Mouse (Mus musculus) forebrain, embryonic 10.5 days (tissue): ENCODE results near the gene Bud31. TPM values are rescaled to one million over a fixed set of nuclear protein-coding genes. Genes with fewer than 3 reads are reported as not detected.
"Not testable (repeated sequence)": the region's sequence is repeated elsewhere in the genome, so short reads cannot be mapped to it uniquely, and the experiment has no call there.

Experiments used
- DNase-seq: peaks from one replicate; pipeline ENCODE4 v3.0.0-alpha.2; 2017; ENCODE audit warnings: low spot score; ENCODE audit errors: extremely low spot score
- H3K27ac ChIP-seq: fragments of 300-500 bp; sonication (generic); 2 replicates; pipeline ENCODE4 v1.5.1; 2016; ENCODE audit warnings: mild to moderate bottlenecking
- H3K27me3 ChIP-seq: fragments of 300-500 bp; sonication (generic); 2 replicates; pipeline ENCODE4 v1.6.1; 2016; ENCODE audit warnings: mild to moderate bottlenecking; ENCODE audit not compliant: poor library complexity, severe bottlenecking
- H3K36me3 ChIP-seq: fragments of 300-500 bp; sonication (generic); replicated peaks from 2 replicates; pipeline ENCODE4 v1.6.1; 2016; ENCODE audit warnings: mild to moderate bottlenecking, moderate library complexity
- H3K4me1 ChIP-seq: fragments of 300-500 bp; sonication (generic); 2 replicates; pipeline ENCODE4 v1.6.1; 2016
- H3K4me3 ChIP-seq: fragments of 300-500 bp; sonication (generic); 2 replicates; pipeline ENCODE4 v1.5.1; 2016; ENCODE audit warnings: mild to moderate bottlenecking, moderate library complexity
- H3K9me3 ChIP-seq: fragments of 300-500 bp; sonication (generic); 2 replicates; pipeline ENCODE4 v1.6.1; 2016; ENCODE audit warnings: mild to moderate bottlenecking, moderate library complexity
- WGBS: fragments of 180-500 bp; shearing (Covaris S2); methylation state at CpG from one replicate; pipeline ENCODE4 v1.1.7; 2016; 5-methylcytosine and 5-hydroxymethylcytosine counted together
- polyA plus RNA-seq: library from polyadenylated mRNA; unstranded; fragments of >200 nt; fragmentation: Nextera tagmentation; extraction: Ambion mirVana; gene quantifications from 2 replicates; pipeline ENCODE4 v1.2.1, GENCODE M21; 2016

Bud31 gene
- 250 and 253 TPM in 2 replicates for polyA plus RNA-seq

DNA sequence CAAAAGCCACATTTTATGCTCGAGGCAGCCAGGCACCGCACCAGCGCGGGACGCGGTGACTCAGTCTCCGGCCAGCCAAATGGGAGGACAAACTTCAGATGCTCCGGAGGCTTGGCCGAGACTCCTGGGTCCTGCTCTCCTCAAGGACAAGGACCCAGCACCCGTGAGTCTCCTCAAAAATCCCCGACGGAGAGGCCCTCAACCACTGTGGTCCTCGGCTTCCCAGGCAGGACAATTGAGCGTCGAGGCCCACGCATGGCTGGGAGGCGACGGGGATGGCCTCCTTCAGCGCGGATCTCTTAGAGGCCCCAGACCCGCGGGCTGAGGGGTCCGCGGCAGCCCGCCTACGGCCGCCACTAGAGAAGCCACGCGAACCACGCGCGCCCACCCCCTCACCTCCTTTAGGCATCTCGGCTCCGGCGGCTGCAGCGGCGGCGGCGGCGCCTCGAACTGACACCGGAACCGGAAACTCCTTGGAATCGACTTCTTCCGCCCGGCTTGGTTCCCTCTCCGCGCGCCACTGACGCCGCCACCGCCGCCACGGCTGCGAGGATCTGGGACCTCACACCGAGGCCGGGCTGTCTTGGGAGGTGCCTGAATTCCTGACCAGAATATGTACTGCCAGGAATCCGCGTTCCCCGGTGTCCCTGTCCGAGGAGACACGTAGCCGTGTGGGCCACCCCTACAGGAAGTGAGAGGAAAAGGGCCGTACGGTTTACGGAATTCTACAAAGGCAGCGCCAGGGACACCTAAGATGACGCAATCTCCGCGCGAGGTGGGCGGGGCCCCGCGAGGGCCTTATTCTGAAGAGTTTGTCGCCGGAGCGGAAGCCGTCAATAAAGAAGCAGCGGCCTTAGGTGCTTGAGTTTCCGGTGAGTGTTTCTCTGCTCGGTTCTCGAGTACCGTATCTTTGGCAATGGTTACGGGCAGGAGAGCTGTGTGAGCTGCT is at the start of gene Bud31, which contains the start of gene Pdap1:
TSS of gene Bud31 (plus strand) at position 792 of the 949 bp plus-strand sequence.
TSS of gene Pdap1 (minus strand) at position 668 of the 949 bp plus-strand sequence.
- peak; percentile 94 for DNase-seq
- Histone ChIP-seq H3K27ac (peak within 1 kb of the TSS; percentile 99), H3K9me3 (no peaks in the 10 kb centered on the region), H3K4me1 (peaks cover 29% of the 10 kb centered on the region), H3K4me3 (peak within 1 kb of the TSS; percentile 97), H3K36me3 (peaks cover 64% of the 10 kb centered on the region), H3K27me3 (no peaks in the 10 kb centered on the region)
- WGBS: under 1% methylated on average over 84 of the region's 84 CpGs

DNA sequence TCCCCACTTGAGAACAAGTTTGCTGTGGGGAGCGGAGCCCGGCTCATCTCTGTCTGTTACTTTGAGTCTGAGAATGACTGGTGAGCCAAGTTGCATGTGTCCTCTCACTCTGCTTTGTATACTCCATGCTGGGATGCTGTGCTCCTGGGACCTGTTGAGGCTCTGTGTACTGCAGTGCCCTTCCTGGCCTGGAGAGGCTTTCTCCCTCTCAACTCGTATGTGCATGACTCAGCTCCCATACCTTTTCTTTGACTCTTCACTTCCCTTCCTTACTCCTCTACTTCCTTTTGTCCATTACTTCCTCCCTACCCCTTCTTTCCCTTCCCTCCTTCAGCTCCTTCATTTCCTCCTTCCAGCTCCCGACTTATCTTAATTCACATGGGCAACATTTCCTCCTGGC is 44.0 kb upstream of the Bud31 start:
- H3K27ac ChIP-seq: no peak overlapping the region
- no peaks in the 10 kb centered on the region for H3K4me1 ChIP-seq
- WGBS: 87% methylated on average over 4 of the region's 4 CpGs
- no peaks in the 10 kb centered on the region for H3K9me3 ChIP-seq
- no peak for DNase-seq
- H3K4me3 ChIP-seq: no peak overlapping the region
- no peaks in the 10 kb centered on the region for H3K27me3 ChIP-seq
- H3K36me3 ChIP-seq: peaks cover 98% of the 10 kb centered on the region

DNA sequence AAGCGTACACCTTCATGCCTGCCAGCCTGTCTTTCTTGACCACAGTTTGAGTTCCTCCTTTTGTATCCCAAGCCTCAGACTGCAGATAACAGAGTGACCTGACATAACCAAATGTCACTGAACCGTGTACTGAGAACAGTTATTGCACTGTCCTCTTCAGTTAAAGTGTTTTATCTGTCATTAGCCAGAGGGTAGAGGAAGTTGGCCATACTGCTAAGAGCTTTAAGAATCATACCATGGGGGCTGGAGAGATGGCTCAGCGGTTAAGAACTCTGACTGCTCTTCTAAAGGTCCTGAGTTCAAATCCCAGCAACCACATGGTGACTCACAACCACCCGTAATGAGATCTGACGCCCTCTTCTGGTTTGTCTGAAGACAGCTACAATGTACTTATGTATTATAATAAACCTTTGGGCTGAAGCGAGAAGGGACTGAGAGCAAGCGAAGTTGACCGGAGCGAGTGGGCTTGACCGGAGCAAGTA is 41.8 kb upstream of the Bud31 start:
- no peak overlapping the region for H3K27ac ChIP-seq
- H3K9me3 ChIP-seq: no peaks in the 10 kb centered on the region
- H3K36me3 ChIP-seq: peaks cover 98% of the 10 kb centered on the region
- DNase-seq: no peak
- H3K4me1 ChIP-seq: no peaks in the 10 kb centered on the region
- no peaks in the 10 kb centered on the region for H3K27me3 ChIP-seq
- 92% methylated on average over 10 of the region's 10 CpGs for WGBS
- H3K4me3 ChIP-seq: no peak overlapping the region

DNA sequence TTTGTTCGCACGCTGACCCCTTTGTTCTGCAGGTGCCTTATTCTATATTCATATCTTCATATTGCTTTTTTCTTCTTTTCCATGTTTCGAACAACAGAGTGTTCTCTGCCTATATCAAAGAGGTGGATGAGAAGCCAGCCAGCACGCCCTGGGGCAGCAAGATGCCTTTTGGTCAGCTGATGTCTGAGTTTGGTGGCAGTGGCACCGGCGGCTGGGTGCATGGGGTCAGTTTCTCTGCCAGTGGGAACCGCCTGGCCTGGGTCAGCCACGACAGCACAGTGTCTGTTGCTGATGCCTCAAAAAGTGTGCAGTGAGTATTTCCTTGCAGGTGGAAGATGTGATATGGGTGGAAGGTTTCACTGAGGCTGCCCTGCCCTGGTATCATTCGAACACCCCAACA is 39.2 kb upstream of the Bud31 start:
- peaks cover 98% of the 10 kb centered on the region for H3K36me3 ChIP-seq
- no peak overlapping the region for H3K27ac ChIP-seq
- DNase-seq: no peak
- H3K4me1 ChIP-seq: no peaks in the 10 kb centered on the region
- H3K4me3 ChIP-seq: no peak overlapping the region
- H3K27me3 ChIP-seq: no peaks in the 10 kb centered on the region
- WGBS: 98% methylated on average over 9 of the region's 9 CpGs
- H3K9me3 ChIP-seq: no peaks in the 10 kb centered on the region

DNA sequence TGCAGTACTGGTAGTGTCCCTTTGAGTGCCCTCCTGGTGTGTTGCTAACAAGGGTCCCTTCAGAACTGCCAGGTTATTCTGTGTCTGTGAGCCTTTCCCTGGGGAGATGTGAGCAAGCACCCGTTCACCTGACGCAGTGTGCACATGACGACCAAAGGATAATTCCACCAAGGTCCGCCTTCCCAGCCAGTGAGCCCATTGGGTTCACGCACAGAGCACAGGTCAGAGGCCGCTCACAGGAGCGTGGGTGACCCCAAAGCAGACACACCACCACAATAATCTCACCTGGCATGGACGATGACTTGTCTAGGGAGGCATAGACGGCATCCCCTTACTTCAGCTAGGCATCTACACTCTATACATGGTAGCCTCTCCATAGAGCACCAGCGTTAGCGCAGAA is 38.7 kb upstream of the Bud31 start:
- not testable (repeated sequence) for H3K4me1 ChIP-seq, DNase-seq, H3K27ac ChIP-seq, H3K27me3 ChIP-seq, H3K9me3 ChIP-seq, H3K4me3 ChIP-seq
- H3K36me3 ChIP-seq: peaks cover 98% of the 10 kb centered on the region
- 95% methylated on average over 11 of the region's 11 CpGs for WGBS

DNA sequence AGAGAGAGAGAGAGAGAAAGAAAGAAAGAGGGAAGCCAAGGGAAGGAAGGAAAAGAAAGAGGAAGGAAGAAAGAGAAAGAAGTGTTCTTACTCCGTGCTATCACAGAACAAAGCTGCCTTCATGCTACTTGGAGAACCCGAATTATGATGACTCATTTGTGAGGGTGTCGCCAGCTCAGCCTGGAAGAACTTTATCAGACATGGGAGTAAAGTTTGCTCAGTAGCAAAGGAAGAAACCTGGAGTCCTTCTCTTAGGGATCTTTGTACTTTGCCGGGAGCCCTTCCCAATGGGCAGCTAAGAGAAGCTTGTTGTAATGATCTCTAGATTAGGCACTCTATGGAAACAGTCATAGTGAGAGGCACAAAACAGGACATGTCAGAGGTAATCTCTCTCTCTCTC is 37.5 kb upstream of the Bud31 start:
- Histone ChIP-seq H3K27ac (no peak overlapping the region), H3K4me3 (no peak overlapping the region), H3K4me1 (no peaks in the 10 kb centered on the region), H3K27me3 (no peaks in the 10 kb centered on the region), H3K9me3 (no peaks in the 10 kb centered on the region), H3K36me3 (peaks cover 98% of the 10 kb centered on the region)
- 95% methylated on average over 4 of the region's 4 CpGs for WGBS
- DNase-seq: no peak

DNA sequence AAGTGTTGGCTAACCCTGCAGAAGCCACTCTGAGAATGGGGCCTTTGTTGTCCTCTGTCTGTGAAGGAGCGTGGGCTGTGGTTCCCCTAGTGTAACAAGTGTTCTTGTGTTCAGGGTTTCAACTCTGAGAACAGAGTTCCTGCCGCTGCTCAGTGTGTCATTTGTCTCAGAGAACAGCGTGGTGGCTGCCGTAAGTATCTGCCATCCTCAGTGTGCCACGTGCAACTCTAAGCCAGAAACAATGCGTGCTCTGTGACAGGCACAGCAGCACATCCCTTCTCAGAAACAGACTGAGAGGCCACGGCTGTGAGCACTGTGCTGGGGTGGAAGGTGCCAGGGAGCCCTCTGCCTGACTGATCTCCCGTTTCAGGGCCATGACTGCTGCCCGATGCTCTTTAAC is 35.8 kb upstream of the Bud31 start:
- Histone ChIP-seq H3K27ac (no peak overlapping the region), H3K36me3 (peaks cover 100% of the 10 kb centered on the region), H3K9me3 (no peaks in the 10 kb centered on the region), H3K4me3 (no peak overlapping the region), H3K4me1 (no peaks in the 10 kb centered on the region), H3K27me3 (no peaks in the 10 kb centered on the region)
- 74% methylated on average over 9 of the region's 9 CpGs for WGBS
- DNase-seq: no peak

DNA sequence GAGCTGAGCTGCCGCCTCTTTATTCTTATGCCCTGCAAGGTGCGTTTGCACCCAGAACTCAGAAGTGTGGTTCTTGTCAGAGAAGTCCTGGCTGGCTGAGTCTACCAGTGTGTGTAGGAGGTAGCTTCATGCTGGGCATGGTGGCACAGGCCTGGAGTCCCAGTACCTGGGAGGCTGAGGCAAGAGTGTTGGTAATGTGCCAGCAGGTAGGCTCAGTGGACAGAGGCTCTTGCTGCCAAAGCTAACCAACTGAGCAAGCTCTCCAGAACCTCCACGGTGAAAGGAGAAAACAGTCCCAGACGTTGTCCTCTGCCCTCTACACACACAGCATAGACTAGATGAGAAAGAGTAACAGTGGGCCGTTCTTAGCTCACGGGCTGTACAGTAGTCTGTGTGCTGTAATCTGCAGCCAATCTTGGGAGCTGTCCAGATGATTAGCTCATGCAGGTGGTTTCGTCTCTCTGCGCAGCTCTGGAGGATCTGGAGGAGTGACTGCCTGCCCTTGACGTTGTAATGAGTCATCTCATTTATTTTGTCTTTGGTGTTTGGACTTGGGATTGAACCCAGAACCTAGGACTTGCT is 34.4 kb upstream of the Bud31 start:
- no peak overlapping the region for H3K27ac ChIP-seq
- no peaks in the 10 kb centered on the region for H3K27me3 ChIP-seq
- DNase-seq: no peak
- H3K9me3 ChIP-seq: no peaks in the 10 kb centered on the region
- peaks cover 100% of the 10 kb centered on the region for H3K36me3 ChIP-seq
- 94% methylated on average over 9 of the region's 9 CpGs for WGBS
- H3K4me3 ChIP-seq: no peak overlapping the region
- H3K4me1 ChIP-seq: no peaks in the 10 kb centered on the region

DNA sequence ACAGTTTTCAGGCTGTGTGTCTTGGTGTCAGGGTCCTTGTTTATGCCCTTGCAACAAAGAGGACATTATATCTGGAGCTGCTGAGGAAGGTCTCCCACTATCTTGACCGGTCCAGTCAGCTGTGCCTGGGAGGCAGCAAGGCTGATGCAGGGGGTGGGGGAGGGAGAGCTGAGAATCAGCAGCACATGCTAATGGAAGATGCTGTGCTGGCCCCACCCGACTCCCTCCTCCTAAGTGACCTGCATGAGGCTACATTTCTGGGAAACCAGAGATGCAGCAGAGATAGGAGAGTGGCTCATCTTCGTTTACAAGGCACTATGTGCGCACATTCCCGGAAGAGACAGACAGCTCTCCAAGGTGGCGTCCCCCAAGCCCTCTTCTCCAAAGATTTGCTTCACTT is 29.8 kb upstream of the Bud31 start:
- H3K36me3 ChIP-seq: peaks cover 62% of the 10 kb centered on the region
- no peak overlapping the region for H3K4me3 ChIP-seq
- whole genome bisulfite sequencing: 89% methylated on average over 6 of the region's 6 CpGs
- DNase-seq: no peak
- H3K4me1 ChIP-seq: peaks cover 15% of the 10 kb centered on the region
- no peaks in the 10 kb centered on the region for H3K9me3 ChIP-seq
- no peak overlapping the region for H3K27ac ChIP-seq
- peaks cover 31% of the 10 kb centered on the region for H3K27me3 ChIP-seq

DNA sequence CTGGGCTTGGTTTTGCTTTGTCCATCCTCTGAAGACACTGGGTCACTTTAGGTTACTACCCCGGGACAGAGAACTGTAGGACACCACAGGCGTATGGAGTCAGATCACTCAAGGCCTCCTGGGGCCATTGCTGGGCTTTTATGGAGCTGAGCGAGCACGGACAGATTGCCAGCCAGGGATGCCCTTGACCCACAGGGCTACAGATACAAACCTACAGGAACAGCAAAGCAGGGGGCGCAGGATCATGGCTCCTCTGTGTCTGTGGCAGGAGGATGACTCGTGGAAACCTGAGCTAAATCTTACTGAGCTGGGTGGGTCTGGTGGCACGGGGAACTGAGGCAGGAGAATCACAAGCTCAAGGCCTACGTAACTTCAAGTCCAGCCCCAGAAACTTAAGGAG is 27.6 kb upstream of the Bud31 start:
- peaks cover 15% of the 10 kb centered on the region for H3K4me1 ChIP-seq
- H3K27ac ChIP-seq: no peak overlapping the region
- peaks cover 38% of the 10 kb centered on the region for H3K27me3 ChIP-seq
- H3K9me3 ChIP-seq: no peaks in the 10 kb centered on the region
- H3K36me3 ChIP-seq: peaks cover 40% of the 10 kb centered on the region
- H3K4me3 ChIP-seq: no peak overlapping the region
- no peak for DNase-seq
- 80% methylated on average over 8 of the region's 8 CpGs for WGBS

DNA sequence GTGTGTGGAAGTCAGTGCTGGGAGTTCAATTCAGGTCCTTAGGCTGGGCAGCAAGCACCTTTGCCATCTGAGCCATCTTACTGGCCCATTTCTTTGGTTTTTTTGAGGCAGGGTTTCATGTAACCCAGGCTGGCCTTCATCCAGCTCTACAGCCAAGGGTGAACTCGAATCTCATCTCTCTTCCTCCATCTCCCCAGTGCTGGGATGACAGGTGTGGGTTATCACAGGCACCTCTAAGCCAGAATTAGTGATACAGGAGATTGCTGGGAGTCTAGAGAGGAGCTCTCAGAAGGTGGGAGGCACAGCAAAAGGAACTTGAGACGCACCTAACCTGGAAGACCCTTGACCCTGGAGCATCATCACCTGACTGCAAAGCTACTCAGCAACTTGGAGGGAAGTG is 26.7 kb upstream of the Bud31 start:
- 43% methylated on average over 2 of the region's 2 CpGs for WGBS
- H3K27ac ChIP-seq: no peak overlapping the region
- H3K4me3 ChIP-seq: peak overlapping the region; percentile 62
- H3K27me3 ChIP-seq: peaks cover 38% of the 10 kb centered on the region
- DNase-seq: no peak
- peaks cover 31% of the 10 kb centered on the region for H3K36me3 ChIP-seq
- H3K9me3 ChIP-seq: no peaks in the 10 kb centered on the region
- peaks cover 15% of the 10 kb centered on the region for H3K4me1 ChIP-seq

DNA sequence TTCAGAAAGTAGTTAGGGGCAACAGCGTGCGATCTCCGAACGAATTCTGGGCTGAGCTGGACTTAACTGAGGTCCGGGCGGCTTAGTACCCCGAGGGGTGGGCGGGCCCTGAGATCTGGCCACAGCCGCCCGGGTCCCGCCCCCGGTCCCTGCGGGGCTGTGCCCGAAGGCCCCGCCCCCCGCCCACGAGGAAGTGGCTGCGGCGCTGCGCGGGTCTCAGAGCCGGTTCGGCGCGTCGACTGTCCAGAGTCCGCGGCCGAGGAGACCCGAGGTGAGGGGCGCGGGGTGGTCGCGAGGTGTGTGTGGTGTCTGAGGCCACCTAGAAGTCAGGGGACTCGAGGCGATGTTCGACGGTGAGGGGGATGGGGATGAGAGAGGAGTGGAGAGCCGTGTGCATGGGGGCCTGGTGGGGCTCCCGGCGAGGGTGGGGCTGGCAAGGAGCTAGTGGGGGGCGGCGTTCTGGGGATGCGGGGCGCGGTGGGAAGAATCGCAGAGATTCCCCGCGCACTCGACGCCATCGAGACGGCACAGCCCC is 26.0 kb upstream of the Bud31 start, which contains the start of gene Arpc1b:
TSS of gene Arpc1b (plus strand) at position 145 of the 535 bp plus-strand sequence.
- WGBS: under 1% methylated on average over 51 of the region's 53 CpGs
- DNase-seq: peak; percentile 48
- Histone ChIP-seq H3K4me3 (peak within 1 kb of the TSS; percentile 62), H3K36me3 (peaks cover 24% of the 10 kb centered on the region), H3K4me1 (peaks cover 15% of the 10 kb centered on the region), H3K27ac (peak within 1 kb of the TSS; percentile 78), H3K9me3 (no peaks in the 10 kb centered on the region), H3K27me3 (peaks cover 38% of the 10 kb centered on the region)
